Mouse (Mus musculus) spleen, adult 12 weeks (tissue): ENCODE results near the gene Cd300lg.

Experiments
- DNase-seq: peaks from one replicate; pipeline ENCODE4 v3.0.0; 2022; ENCODE audit warnings: low spot score

Gene Cd300lg

DNA sequence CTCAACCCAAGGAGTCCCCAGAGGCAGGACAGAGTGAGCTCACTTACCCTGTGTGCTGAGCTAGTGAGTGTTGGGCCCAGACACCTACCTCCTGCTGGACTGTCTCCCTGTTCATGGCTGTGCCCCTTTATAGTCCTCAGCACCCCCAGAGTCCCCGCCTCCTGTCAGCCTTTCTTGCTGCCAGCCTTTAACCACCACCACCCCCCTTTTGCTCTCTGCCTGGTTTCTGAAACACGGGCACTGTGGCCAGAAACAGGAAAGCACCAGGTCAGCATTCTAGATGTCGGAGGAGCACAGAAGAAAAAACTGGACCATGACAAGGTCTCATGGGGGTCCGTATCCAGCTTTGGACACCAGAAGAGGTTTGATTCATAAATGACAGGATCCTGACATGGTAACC is 59.9 kb downstream of the Cd300lg start, which contains the start of gene Ppy:
Gene Ppy, minus strand, starts transcription at position 101 of the 400 bp plus-strand sequence.
- DNase-seq, result no peak

DNA sequence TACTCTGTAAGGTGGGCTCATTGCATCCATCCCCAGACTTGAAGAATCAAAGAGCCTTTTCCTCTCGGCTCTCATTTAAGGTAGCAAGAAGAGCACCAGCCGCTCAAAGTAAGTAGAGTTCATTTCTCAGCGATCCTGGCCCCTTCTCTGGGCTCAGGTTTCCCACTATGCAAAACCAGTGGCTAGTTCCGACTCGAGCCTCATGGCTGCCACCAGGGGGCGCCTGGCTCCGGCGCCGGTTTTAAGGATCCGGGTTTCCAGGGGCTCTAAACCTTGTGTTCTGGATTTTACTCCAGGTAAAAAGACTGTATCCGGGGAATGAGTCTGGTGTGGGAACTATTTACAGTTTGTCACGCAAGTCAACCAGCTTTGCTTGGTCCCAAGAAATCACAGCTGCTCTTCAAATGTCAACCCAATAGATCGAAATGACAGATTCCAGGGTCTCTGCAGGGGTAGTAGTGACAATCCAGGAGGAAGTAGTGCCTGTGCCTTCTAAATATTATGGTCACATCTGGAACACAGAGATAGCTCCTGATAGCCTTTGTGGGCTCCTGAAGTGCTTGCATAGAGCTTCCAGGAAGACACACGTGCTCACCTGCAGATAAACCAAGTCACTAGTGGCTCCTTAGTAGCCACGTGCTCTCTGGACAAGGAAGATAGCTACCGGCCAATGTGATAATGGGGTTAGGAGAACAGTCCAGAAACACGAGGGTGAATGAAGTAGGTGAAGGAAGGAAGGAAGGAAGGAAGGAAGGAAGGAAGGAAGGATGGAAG is 61.4 kb downstream of the Cd300lg start:
- peak; percentile 26 for DNase-seq
